Mouse (Mus musculus): Measurements from ENCODE around the gene Gm7073.

The Gm7073 gene

DNA sequence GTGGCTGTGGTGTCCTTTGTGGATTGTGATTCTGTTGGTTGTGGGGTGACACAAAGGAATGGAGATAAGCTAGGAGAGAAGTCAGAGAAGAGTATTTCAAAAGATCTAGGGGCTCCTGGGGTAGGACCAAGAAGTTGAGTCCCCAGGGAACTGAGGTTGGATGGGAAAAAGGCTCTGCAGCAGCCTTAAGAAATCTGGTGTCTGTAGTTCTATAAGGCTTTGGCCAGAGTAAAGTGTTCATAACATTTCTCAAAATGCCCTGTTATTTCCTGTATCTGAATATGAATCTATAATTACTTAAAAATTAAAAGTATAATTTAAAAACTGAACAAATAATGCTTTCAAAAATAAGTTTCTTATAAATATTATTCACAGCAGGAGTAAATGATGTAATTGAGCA, at the start of gene Gm7073:
Gene Gm7073 (minus strand): TSS at position 101 of the 400 bp plus-strand sequence.
- DNase-seq (ENCODE audit: low read depth, low spot score) = no peak

GRCm38 (mm10) chrX:60570539-60570938, 31.5 kb upstream of the Gm7073 start:
- DNase-seq (ENCODE audit: low read depth, low spot score) = no peak

GRCm38 (mm10) chrX:60569047-60569446, 30.0 kb upstream of the Gm7073 start:
- DNase-seq (ENCODE audit: low read depth, low spot score) = no peak

GRCm38 (mm10) chrX:60555242-60555641, 16.2 kb upstream of the Gm7073 start:
- DNase-seq (ENCODE audit: low read depth, low spot score) = no peak

DNA sequence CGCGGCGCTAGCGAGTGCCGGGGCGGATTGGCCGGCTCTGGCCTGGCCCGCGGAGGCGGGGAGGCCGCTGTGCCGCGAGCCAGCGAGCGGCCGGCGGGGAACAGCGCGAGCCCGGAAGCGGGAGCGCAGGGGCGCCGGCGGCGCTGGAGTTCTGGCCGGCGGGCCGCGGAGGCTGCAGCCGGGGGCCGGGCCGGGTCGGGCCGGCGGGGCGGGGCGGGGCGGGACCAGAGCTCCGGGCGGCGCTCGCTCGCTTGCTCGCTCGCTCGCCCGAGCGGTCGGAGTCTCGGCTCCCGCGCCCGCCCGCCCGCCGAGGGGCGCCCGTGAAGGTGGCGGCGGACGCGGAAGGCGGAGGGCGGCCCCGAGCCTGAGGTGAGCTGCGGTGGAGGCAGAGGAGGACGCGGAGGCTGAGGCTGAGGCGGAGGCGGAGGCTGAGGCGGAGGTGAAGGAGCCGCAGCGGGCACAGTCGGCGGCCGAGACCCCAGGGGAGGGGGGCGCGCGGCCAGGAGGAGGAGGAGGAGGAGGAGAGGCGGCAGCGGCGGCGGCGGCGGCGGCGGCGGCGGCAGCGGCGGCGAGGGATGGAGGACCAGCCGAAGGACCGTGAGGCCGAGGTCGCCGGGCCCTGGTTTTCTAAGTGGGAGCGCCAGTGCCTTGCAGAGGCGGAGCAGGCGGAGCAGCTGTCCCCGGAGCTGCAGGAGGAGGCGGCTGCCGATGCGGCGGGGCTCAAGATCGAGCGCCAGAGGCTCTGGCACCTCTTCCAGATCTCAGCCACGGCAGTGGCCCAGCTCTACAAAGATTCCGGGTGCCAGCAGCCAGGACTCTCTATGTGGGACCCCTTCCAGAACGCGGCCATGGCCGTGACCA, 8.6 kb upstream of the Gm7073 start:
- peak; percentile 61 for DNase-seq (ENCODE audit: low read depth, low spot score)

GRCm38 (mm10) chrX:60547098-60547443, 8.0 kb upstream of the Gm7073 start:
- DNase-seq (ENCODE audit: low read depth, low spot score) = no peak

DNA sequence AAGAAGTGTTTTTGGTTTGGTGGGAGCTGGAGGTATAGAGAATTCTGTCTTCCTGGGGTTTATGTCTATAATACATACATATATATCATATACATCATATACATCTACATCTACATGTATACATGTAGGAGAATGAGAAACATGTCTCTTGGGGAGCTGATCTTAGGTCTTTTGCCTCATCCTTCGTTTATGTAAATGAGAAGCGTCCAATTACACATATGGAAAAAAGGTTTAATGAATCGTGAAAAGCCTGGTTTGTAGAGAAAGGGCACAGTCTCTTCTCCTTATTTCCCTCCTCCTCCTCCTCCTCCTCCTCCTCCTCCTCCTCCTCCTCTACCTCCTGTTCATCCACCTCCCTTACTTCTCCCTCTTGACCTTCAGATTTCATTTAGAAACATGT, 6.9 kb upstream of the Gm7073 start:
- no peak for DNase-seq (ENCODE audit: low read depth, low spot score)

- no peak for DNase-seq (ENCODE audit: low read depth, low spot score)
Observed at GRCm38 (mm10) chrX:60545444-60545843, 6.4 kb upstream of the Gm7073 start.

- DNase-seq (ENCODE audit: low read depth, low spot score) = peak; percentile 6
Observed at GRCm38 (mm10) chrX:60544098-60544497, 5.0 kb upstream of the Gm7073 start.

DNA sequence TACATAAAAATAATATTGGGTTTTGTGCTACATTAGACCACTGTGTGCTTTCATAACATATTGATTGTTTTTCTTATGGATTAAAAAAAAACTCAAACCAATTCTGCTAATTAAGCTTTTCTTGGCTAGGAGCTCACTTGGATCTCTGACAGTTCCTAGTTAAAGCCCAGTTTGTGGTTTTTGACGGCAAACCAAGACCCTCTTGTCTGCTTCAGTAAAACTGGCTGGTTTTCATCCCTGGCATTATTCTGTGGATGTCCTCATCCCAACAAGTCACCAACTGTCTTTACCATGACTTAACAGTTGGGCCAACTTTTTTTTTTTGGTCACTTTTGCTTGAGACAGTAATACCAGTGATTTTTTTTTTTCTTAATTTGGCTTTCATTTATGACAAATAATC, 3.9 kb upstream of the Gm7073 start:
- no peak for DNase-seq (ENCODE audit: low read depth, low spot score)

GRCm38 (mm10) chrX:60503995-60504394, 35.1 kb downstream of the Gm7073 start:
- peak; percentile 35 for DNase-seq (ENCODE audit: low read depth, low spot score)

GRCm38 (mm10) chrX:60497750-60498149, 41.3 kb downstream of the Gm7073 start:
- no peak for DNase-seq (ENCODE audit: low read depth, low spot score)

GRCm38 (mm10) chrX:60495308-60495707, 43.7 kb downstream of the Gm7073 start:
- peak; percentile 3 for DNase-seq (ENCODE audit: low read depth, low spot score)

DNA sequence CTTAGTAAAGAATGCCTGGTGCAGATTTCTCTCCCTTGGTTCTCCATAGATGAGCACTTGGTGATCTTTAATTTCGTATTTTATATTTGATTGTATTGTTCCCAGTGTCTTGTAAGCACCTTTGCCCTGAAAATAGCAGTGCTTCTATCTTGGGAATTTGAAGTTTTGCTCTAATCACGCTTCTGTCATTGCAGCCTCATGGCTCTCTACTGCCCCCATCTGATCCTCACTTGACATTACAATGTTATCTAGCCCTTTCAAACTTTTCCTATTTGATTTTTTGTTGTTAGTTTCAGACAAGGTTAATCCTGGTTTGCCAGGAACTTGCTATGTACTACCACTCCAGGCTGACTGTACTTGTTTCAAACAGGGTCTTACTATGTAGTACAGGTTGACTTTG, 75.3 kb downstream of the Gm7073 start:
- DNase-seq (ENCODE audit: low read depth, low spot score) = peak; percentile 29

- DNase-seq (ENCODE audit: low read depth, low spot score) = no peak
Observed at GRCm38 (mm10) chrX:60414563-60415111, 124.4 kb downstream of the Gm7073 start.

GRCm38 (mm10) chrX:60405681-60406080, 133.4 kb downstream of the Gm7073 start:
- DNase-seq (ENCODE audit: low read depth, low spot score) = no peak

DNA sequence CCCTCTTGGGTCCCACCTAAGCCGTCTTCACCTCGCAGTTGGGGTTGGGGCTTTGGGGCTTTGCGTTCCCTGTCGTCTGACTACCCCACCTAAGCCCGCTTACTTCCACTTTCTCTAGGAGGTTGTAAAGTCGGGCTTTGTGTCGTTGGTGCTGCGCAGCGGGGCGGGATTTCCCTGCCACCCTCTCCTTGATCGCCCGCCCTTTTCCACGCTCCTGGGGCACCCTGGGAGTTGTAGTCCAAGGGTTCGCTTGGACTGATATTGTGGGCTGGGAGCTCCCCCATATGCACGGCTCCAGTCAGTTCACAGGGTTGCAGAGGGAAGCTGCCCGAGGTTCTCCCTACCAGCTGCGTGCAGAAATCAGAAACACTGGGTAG, 134.4 kb downstream of the Gm7073 start:
- peak; percentile 96 for DNase-seq (ENCODE audit: low read depth, low spot score)

DNA sequence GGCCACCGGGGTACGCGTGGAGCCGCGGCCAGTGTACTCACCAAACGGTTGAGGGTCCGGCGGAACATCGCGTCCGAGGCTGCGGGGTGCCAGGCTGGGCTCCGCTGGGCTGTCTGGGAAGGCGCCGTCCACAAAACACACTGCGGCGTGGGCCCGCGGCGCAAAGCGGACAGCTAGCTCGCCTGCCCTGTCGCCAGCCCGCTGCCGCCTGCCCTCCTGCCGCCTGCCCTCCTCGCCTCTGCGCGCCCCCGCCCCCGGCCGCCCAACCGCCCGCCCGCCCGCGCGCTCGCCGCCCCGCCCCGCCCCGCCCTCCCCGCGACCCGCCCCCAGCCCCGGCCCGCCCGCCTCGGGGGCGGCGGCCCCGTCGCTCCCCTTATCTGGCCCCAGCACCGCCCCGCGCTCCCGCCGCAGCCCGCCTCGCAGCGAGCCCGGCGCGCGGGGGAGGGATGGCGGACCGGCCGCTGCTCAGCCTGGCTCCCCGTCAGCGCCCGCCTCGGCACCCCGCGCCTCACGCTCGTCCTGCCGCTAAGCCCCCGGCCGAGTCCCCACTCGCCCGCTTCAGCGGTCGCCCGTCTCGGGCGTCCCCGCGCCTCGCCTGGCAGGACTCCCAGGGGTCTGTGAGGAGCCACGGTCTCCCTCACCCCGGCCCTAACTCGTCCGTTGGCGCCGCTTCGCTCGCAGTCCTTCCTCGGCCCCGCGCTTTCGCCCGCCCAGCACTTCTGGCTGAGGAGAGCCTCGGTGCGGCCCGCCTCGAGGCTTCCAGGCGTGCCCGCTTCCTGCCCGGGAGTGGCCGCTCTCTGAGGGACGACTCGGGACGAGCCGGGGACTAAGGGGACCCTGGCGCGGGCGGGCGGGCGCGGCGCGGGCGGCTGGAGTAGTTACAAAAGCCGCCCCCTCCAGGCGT, 135.0 kb downstream of the Gm7073 start:
- peak; percentile 53 for DNase-seq (ENCODE audit: low read depth, low spot score)

DNA sequence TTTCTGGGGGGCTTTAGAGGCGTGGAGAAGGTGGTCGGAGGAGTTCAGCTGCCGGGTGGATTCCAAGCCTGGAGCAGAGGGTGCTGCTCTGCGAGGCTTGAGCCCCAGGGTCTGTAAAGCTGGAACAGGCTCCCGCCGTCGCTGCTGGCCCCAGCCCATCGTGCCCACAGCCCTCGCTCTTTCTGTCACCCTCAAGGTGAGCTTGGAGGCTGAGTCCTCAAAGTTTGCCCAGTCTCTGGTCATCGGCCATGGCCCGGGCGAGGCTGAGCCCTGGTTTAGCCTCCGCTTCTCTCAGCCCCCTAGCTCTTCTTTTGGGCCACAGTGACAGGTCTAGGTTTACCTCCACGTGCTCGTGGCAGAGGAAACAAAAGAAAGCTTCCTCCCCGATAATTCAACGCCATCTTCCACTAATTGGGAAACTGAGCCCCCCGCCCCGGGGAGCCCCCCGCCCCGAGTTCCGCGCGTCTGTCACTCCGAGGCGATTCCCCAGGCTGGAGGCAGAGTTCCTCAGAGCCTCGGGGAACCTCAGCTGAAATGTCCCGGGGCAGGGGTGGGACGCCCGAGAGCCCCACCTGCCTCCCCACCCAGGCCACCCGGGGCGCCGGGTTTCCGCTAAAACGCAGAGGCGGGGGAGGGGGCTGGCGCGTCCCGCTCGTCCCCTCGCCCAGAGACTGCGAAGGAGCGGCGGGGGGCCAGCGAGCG, 135.8 kb downstream of the Gm7073 start:
- DNase-seq (ENCODE audit: low read depth, low spot score) = no peak

GRCm38 (mm10) chrX:60394292-60394691, 144.8 kb downstream of the Gm7073 start:
- DNase-seq (ENCODE audit: low read depth, low spot score) = peak; percentile 70

- no peak for DNase-seq (ENCODE audit: low read depth, low spot score)
Observed at GRCm38 (mm10) chrX:60386852-60387251, 152.2 kb downstream of the Gm7073 start.
